In the genomic region with DNA sequence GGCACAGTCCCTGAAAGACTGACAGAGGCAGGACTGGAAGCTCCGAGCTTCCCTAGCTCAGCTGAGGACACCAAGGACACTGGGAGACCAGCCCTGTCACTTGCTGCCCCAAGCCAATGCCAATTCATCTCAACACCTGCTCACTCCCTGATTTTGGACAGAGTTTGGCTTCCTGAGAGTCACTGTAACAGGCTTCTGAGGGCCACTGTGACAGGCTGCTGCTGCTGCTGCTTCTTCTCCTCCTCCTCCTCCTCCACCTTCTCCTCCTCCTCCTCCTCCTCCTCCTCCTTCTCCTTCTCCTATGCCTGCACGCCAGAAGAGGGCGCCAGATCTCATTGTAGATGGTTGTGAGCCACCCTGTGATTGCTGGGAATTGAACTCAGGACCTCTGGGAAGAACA, we compare ENCODE assay signal across 30 mouse cellular contexts. TPM values are rescaled to one million over a fixed set of nuclear protein-coding genes. Genes with fewer than 3 reads are reported as not detected.
DNase-seq lines count a peak whose midpoint lies in the region; ATAC-seq and TF ChIP-seq lines count a peak whose summit lies in the region.
"Had no signal": no experiment of that assay in that cellular context is flagged by ENCODE, and none has a peak within 500 bp of the region (broad histone marks: within the 10 kb centered on the region; RNA-seq: fewer than 3 reads in every experiment).

No protein-coding gene starts in this region.

- H3K4me3 ChIP-seq in hindbrain, postnatal 0 days (ENCODE audit: low read length) = no peak overlapping the region
- no peak overlapping the region for H3K4me3 ChIP-seq in hindbrain, embryonic 10.5 days
- no peak overlapping the region for H3K4me3 ChIP-seq in lung, postnatal 0 days (ENCODE audit: low read depth, low read length)
- H3K4me3 ChIP-seq: embryonic facial prominence, embryonic 12.5 days; heart, embryonic 12.5 days; liver, embryonic 15.5 days; megakaryocyte, embryonic 14.5 days; midbrain, embryonic 13.5 days; stomach, embryonic 15.5 days had no signal

- no peak for ATAC-seq in hindbrain, postnatal 0 days
- ATAC-seq in lung, postnatal 0 days = no peak
- ATAC-seq: forebrain, embryonic 14.5 days; inflammation-experienced regulatory T-cells, adult 6 months; midbrain, embryonic 13.5 days had no signal

- WGBS in hindbrain, postnatal 0 days = 73% methylated on average over 3 of the region's 3 CpGs
- 66% methylated on average over 3 of the region's 3 CpGs for WGBS in hindbrain, embryonic 10.5 days
- WGBS in lung, postnatal 0 days = 40% methylated on average over 3 of the region's 3 CpGs

- H3K9ac ChIP-seq in hindbrain, postnatal 0 days (replicated peaks; ENCODE audit: low read length) = no peak overlapping the region
- no peak overlapping the region for H3K9ac ChIP-seq in lung, postnatal 0 days (replicated peaks; ENCODE audit: low read depth)
- H3K9ac ChIP-seq: embryonic facial prominence, embryonic 12.5 days; heart, embryonic 12.5 days; hindbrain, embryonic 14.5 days; liver, embryonic 15.5 days; midbrain, embryonic 13.5 days; stomach, embryonic 15.5 days had no signal

- H3K4me2 ChIP-seq in hindbrain, postnatal 0 days (ENCODE audit: low read depth, low read length) = no peak overlapping the region
- no peak overlapping the region for H3K4me2 ChIP-seq in lung, postnatal 0 days (replicated peaks; ENCODE audit: low read depth, low read length)
- H3K4me2 ChIP-seq: embryonic facial prominence, embryonic 12.5 days; heart, embryonic 12.5 days; hindbrain, embryonic 14.5 days; liver, embryonic 15.5 days; midbrain, embryonic 13.5 days; stomach, embryonic 15.5 days had no signal

- H3K4me1 ChIP-seq in hindbrain, postnatal 0 days (ENCODE audit: insufficient read depth, low read length) = no peaks in the 10 kb centered on the region
- H3K4me1 ChIP-seq in hindbrain, embryonic 10.5 days (replicated peaks) = no peaks in the 10 kb centered on the region
- H3K4me1 ChIP-seq in lung, postnatal 0 days (ENCODE audit: insufficient read depth, low read depth, low read length) = no peaks in the 10 kb centered on the region
- H3K4me1 ChIP-seq: embryonic facial prominence, embryonic 12.5 days; heart, embryonic 12.5 days; liver, embryonic 15.5 days; midbrain, embryonic 13.5 days; stomach, embryonic 15.5 days had no signal

- DNase-seq in hindbrain, postnatal 0 days (ENCODE audit: low spot score) = no peak
- DNase-seq in hindbrain, embryonic 10.5 days (ENCODE audit: low spot score) = no peak
- DNase-seq in lung, postnatal 0 days (ENCODE audit: low spot score) = no peak
- DNase-seq in lung, adult 18-20 months = no peak
- DNase-seq in thymus, postnatal 4 days = peak; percentile 32
- DNase-seq in thymus, postnatal 0 days (ENCODE audit: low spot score) = no peak
- no peak for DNase-seq in spleen, postnatal 14 days (ENCODE audit: low spot score in 2 of 2)
- DNase-seq: adrenal gland, postnatal 10 days; cerebellum, adult 11-12 months; cerebellum, adult 9-11 months; embryo, embryonic 11 days; gastrocnemius, postnatal 25 days; heart, adult 18-20 months; heart, postnatal 4 days; kidney, adult 8-10 months; kidney, postnatal 10 days; layer of hippocampus, postnatal 36 days; left cerebral cortex, postnatal 4 days; lung, postnatal 4 days; right cerebral cortex, postnatal 14 days had no signal

- H3K9me3 ChIP-seq in hindbrain, postnatal 0 days (ENCODE audit: low read length) = no peaks in the 10 kb centered on the region
- H3K9me3 ChIP-seq in hindbrain, embryonic 10.5 days = peaks cover 5% of the 10 kb centered on the region; the same call in 1 of the 2 replicates
- H3K9me3 ChIP-seq in lung, postnatal 0 days (ENCODE audit: low read length) = no peaks in the 10 kb centered on the region
- H3K9me3 ChIP-seq: embryonic facial prominence, embryonic 12.5 days; G1E; liver, embryonic 15.5 days; midbrain, embryonic 13.5 days; stomach, embryonic 15.5 days had no signal

- H3K27me3 ChIP-seq in hindbrain, postnatal 0 days (ENCODE audit: insufficient read depth, low read length) = no peaks in the 10 kb centered on the region
- no peaks in the 10 kb centered on the region for H3K27me3 ChIP-seq in hindbrain, embryonic 10.5 days (ENCODE audit: insufficient read depth, poor library complexity, severe bottlenecking)
- H3K27me3 ChIP-seq in lung, postnatal 0 days (replicated peaks; ENCODE audit: insufficient read depth, low read length) = no peaks in the 10 kb centered on the region
- H3K27me3 ChIP-seq: embryonic facial prominence, embryonic 12.5 days; heart, embryonic 12.5 days; liver, embryonic 15.5 days; megakaryocyte, embryonic 14.5 days; midbrain, embryonic 13.5 days; stomach, embryonic 15.5 days had no signal

- no peaks in the 10 kb centered on the region for H3K36me3 ChIP-seq in hindbrain, postnatal 0 days (ENCODE audit: insufficient read depth, low read length)
- H3K36me3 ChIP-seq in hindbrain, embryonic 10.5 days = no peaks in the 10 kb centered on the region
- no peaks in the 10 kb centered on the region for H3K36me3 ChIP-seq in lung, postnatal 0 days (ENCODE audit: insufficient read depth, low read length)
- H3K36me3 ChIP-seq: embryonic facial prominence, embryonic 12.5 days; G1E; heart, embryonic 12.5 days; liver, embryonic 15.5 days; midbrain, embryonic 13.5 days; stomach, embryonic 15.5 days had no signal

- TF ChIP-seq EP300 in lung, postnatal 0 days (IDR thresholded peaks at IDR 0.05) = no peak

- 0 out of 2 replicates have a peak, but pooled peaks have one; percentile 3 for TF ChIP-seq CTCF in hindbrain, postnatal 0 days (IDR thresholded peaks at IDR 0.05; ENCODE audit: low read depth)
- TF ChIP-seq CTCF in lung, postnatal 0 days (IDR thresholded peaks at IDR 0.05) = peak; percentile 17; the same call in 1 of the 2 replicates

- no peak overlapping the region for H3K27ac ChIP-seq in hindbrain, postnatal 0 days
- no peak overlapping the region for H3K27ac ChIP-seq in hindbrain, embryonic 10.5 days
- no peak overlapping the region for H3K27ac ChIP-seq in lung, postnatal 0 days (ENCODE audit: low read length)
- H3K27ac ChIP-seq: embryonic facial prominence, embryonic 12.5 days; hindbrain, embryonic 14.5 days; liver, embryonic 15.5 days; midbrain, embryonic 13.5 days; stomach, embryonic 15.5 days had no signal

RNA-seq across cellular contexts. Expression of gene Nxnl2, which starts 19.5 kb away (rescaled TPM):
- total RNA-seq in hindbrain, postnatal 0 days (2014; rRNA removed) = 3.0 and 3.8 TPM in 2 replicates
- 7.2 and 8.6 TPM in 2 replicates for polyA plus RNA-seq in hindbrain, postnatal 0 days (2015; fragmentation: Nextera tagmentation; extraction: Ambion mirVana)
- 0.30 and 0.73 TPM in 2 replicates for polyA plus RNA-seq in hindbrain, embryonic 10.5 days (2016; fragmentation: Nextera tagmentation; extraction: Ambion mirVana)
- 1.0 and 1.3 TPM in 2 replicates for polyA plus RNA-seq in lung, postnatal 0 days (2015; fragmentation: Nextera tagmentation; extraction: Ambion mirVana)
- 2.4 and 3.5 TPM in 2 replicates for polyA plus RNA-seq in thymus, postnatal 0 days (2015; fragmentation: Nextera tagmentation; extraction: Ambion mirVana)
- total RNA-seq: gastrocnemius, postnatal 25 days had no signal
- polyA plus RNA-seq: G1E had no signal
